Mouse (Mus musculus): ENCODE results near the gene Tac4. TPM values are rescaled to one million over a fixed set of nuclear protein-coding genes. Genes with fewer than 3 reads are reported as not detected.

Gene Tac4
- total and polyA plus RNA-seq, 2 experiments from 2014 or later: not detected

DNA sequence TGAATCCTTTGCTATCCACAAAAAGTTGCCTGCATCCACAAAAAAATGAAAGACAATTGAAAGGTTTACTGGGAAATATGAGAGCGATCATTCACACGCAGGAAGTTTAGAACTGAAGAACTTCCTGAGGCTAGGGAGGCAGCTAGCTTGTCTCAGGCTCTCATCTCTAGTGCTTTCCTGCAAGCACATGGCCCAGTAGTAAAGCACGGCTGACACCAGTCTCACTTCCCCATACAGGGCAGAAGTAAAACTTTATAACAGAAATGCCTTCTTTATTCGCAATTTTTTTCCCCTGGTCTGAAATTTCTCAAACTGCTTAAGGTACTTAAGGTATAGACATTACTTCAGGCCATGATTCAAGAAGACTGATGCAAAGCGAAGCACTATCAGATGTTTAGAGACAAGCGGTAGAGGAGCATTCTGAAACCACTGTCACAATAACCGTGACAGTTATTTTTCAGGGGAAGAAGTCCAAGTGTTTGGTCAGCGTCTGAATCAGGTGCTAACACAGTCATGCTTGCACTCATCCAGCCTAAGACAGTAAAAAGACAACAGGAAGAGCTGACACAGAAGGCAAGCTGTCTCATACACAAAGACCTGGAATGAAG is 31.8 kb downstream of the Tac4 start:
- no peaks in the 10 kb centered on the region for H3K9me3 ChIP-seq (ENCODE audit: low read length)
- H3K27me3 ChIP-seq (ENCODE audit: insufficient read depth, low read length): no peaks in the 10 kb centered on the region
- H3K36me3 ChIP-seq (ENCODE audit: insufficient read depth, low read length): peaks cover 38% of the 10 kb centered on the region; the same call in 1 of the 2 replicates
- H3K4me1 ChIP-seq (ENCODE audit: insufficient read depth, low read length): no peaks in the 10 kb centered on the region
- TF ChIP-seq CTCF (IDR thresholded peaks at IDR 0.05; ENCODE audit: low read depth): no peak
- no peak overlapping the region for H3K4me2 ChIP-seq (ENCODE audit: low read depth, low read length)
- H3K9ac ChIP-seq (replicated peaks; ENCODE audit: low read length): no peak overlapping the region
- no peak for ATAC-seq
- no peak for DNase-seq (ENCODE audit: low spot score)
- H3K27ac ChIP-seq: no peak overlapping the region
- no peak overlapping the region for H3K4me3 ChIP-seq (ENCODE audit: low read length)
- WGBS: 93% methylated on average over 8 of the region's 8 CpGs

DNA sequence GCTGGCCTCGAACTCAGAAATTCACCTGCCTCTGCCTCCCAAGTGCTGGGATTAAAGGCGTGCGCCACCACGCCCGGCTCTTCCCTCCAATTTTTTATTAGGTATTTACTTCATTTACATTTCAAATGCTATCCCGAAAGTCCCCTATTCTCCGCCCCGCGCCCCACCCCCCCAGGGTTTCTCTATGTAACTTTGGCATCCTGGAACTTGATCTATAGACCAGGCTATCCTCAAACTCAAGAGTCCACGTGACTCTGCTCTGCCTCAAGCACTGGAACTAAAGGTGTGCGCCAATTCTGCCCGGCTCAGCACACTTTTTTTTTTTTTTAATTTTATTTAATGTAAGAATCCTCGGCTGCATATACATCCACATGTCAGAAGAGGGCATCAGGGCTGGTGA is 34.4 kb downstream of the Tac4 start:
- Histone ChIP-seq H3K9ac (replicated peaks; ENCODE audit: low read length) (no peak overlapping the region), H3K27me3 (ENCODE audit: insufficient read depth, low read length) (no peaks in the 10 kb centered on the region), H3K9me3 (ENCODE audit: low read length) (no peaks in the 10 kb centered on the region), H3K27ac (no peak overlapping the region), H3K4me1 (ENCODE audit: insufficient read depth, low read length) (no peaks in the 10 kb centered on the region), H3K4me3 (ENCODE audit: low read length) (no peak overlapping the region), H3K4me2 (ENCODE audit: low read depth, low read length) (no peak overlapping the region), H3K36me3 (ENCODE audit: insufficient read depth, low read length) (peaks cover 40% of the 10 kb centered on the region)
- WGBS: 93% methylated on average over 13 of the region's 13 CpGs
- ATAC-seq (no peak), DNase-seq (ENCODE audit: low spot score) (no peak)
- no peak for TF ChIP-seq CTCF (IDR thresholded peaks at IDR 0.05; ENCODE audit: low read depth)

DNA sequence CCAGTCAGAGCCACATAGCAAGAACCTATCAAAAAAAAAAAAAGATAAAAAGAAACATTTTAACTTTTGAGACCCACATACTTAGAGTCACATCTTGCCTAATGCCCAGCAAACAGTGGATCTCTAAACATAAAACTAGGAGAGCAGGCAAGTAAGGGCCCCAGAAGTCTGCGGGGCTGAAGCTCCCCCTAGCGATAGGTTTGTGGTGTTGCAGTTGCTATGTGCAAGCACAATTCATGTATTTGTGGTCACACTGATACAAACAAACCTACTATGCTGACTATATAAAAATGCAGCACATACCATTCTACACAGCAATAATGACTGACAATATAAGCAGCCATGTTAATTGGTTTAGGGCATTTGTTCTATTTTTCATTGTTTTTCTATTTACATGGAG is 36.8 kb downstream of the Tac4 start:
- no peak overlapping the region for H3K4me3 ChIP-seq (ENCODE audit: low read length)
- no peak overlapping the region for H3K27ac ChIP-seq
- TF ChIP-seq CTCF (IDR thresholded peaks at IDR 0.05; ENCODE audit: low read depth): peak; percentile 88
- no peak overlapping the region for H3K4me2 ChIP-seq (ENCODE audit: low read depth, low read length)
- 25% methylated on average over 2 of the region's 2 CpGs for WGBS
- H3K9ac ChIP-seq (replicated peaks; ENCODE audit: low read length): no peak overlapping the region
- H3K27me3 ChIP-seq (ENCODE audit: insufficient read depth, low read length): no peaks in the 10 kb centered on the region
- DNase-seq (ENCODE audit: low spot score) (peak; percentile 58), ATAC-seq (no peak)
- peaks cover 39% of the 10 kb centered on the region for H3K36me3 ChIP-seq (ENCODE audit: insufficient read depth, low read length)
- H3K9me3 ChIP-seq (ENCODE audit: low read length): no peaks in the 10 kb centered on the region
- H3K4me1 ChIP-seq (ENCODE audit: insufficient read depth, low read length): no peaks in the 10 kb centered on the region

DNA sequence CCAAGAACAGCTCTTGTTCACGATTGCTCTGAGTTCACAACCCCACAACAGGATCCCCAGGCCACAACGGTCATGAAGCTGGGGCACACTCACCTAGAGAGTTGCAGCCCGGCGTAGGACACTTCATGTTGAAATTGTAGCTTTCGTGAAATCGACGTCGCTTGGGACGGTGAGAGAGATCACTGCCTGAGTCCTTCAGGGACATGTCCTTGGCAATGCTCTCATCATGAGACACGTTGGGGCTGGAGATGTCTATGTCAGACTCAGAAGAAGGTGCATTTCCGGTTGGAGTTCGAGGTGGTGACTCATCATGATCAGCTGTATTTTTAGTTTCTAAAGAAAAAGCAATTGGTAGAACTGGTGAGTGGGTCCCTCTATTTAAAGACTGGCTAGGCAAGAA is 38.6 kb downstream of the Tac4 start:
- no peak overlapping the region for H3K4me2 ChIP-seq (ENCODE audit: low read depth, low read length)
- H3K4me3 ChIP-seq (ENCODE audit: low read length): no peak overlapping the region
- DNase-seq (ENCODE audit: low spot score) (no peak), ATAC-seq (no peak)
- TF ChIP-seq CTCF (IDR thresholded peaks at IDR 0.05; ENCODE audit: low read depth): no peak
- no peaks in the 10 kb centered on the region for H3K4me1 ChIP-seq (ENCODE audit: insufficient read depth, low read length)
- H3K9ac ChIP-seq (replicated peaks; ENCODE audit: low read length): no peak overlapping the region
- H3K36me3 ChIP-seq (ENCODE audit: insufficient read depth, low read length): peaks cover 28% of the 10 kb centered on the region
- no peaks in the 10 kb centered on the region for H3K9me3 ChIP-seq (ENCODE audit: low read length)
- WGBS: 92% methylated on average over 12 of the region's 12 CpGs
- H3K27me3 ChIP-seq (ENCODE audit: insufficient read depth, low read length): no peaks in the 10 kb centered on the region
- H3K27ac ChIP-seq: no peak overlapping the region

DNA sequence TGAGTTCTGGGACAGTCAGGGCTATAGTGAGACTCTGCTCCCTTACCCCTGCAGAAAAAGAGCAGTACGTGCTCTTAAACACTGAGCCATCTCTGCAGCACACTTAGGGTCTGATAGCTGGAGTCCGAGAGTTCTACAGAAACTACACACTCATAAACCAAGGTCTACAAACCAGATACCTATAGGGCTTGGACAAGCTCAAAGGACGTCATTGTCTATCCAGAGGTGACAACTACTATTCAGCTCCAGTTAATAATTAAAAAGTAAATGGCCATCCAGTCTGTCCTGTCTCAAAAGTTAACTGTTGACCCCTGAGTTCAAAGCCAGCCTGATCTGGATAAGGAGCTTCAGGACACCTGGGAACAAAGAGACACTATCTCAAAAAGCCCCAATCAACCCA is 40.4 kb downstream of the Tac4 start:
- ATAC-seq (no peak), DNase-seq (ENCODE audit: low spot score) (no peak)
- Histone ChIP-seq H3K4me3 (ENCODE audit: low read length) (no peak overlapping the region), H3K9me3 (ENCODE audit: low read length) (no peaks in the 10 kb centered on the region), H3K4me2 (ENCODE audit: low read depth, low read length) (no peak overlapping the region), H3K9ac (replicated peaks; ENCODE audit: low read length) (no peak overlapping the region), H3K27ac (no peak overlapping the region), H3K27me3 (ENCODE audit: insufficient read depth, low read length) (no peaks in the 10 kb centered on the region), H3K36me3 (ENCODE audit: insufficient read depth, low read length) (peaks cover 28% of the 10 kb centered on the region), H3K4me1 (ENCODE audit: insufficient read depth, low read length) (no peaks in the 10 kb centered on the region)
- 89% methylated on average over 3 of the region's 3 CpGs for WGBS
- TF ChIP-seq CTCF (IDR thresholded peaks at IDR 0.05; ENCODE audit: low read depth): no peak

DNA sequence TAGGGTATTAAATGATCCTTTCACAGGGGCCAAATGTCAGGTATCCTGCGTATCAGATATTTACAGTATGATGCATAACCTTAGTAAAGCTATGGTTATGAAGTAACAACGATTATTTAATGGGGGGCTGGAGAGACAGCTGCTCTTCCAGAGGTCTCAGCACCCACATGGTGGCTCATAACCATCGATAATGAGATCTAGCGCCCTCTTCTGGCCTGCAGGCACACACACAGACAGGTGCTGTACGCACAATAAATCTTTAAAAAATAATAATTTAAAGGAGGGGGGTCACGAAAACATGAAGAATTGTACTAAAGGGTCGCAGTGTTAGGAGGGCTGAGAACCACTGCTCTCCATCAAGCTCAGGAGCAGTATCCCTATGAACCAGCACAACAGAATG is 44.3 kb downstream of the Tac4 start:
- H3K4me1 ChIP-seq (ENCODE audit: insufficient read depth, low read length): no peaks in the 10 kb centered on the region
- no peak overlapping the region for H3K4me2 ChIP-seq (ENCODE audit: low read depth, low read length)
- H3K9me3 ChIP-seq (ENCODE audit: low read length): no peaks in the 10 kb centered on the region
- peaks cover 13% of the 10 kb centered on the region; the same call in 1 of the 2 replicates for H3K36me3 ChIP-seq (ENCODE audit: insufficient read depth, low read length)
- no peaks in the 10 kb centered on the region for H3K27me3 ChIP-seq (ENCODE audit: insufficient read depth, low read length)
- H3K9ac ChIP-seq (replicated peaks; ENCODE audit: low read length): no peak overlapping the region
- no peak overlapping the region for H3K4me3 ChIP-seq (ENCODE audit: low read length)
- WGBS: 94% methylated on average over 7 of the region's 7 CpGs
- ATAC-seq (no peak), DNase-seq (ENCODE audit: low spot score) (no peak)
- peak; percentile 28; the same call in 1 of the 2 replicates for TF ChIP-seq CTCF (IDR thresholded peaks at IDR 0.05; ENCODE audit: low read depth)
- H3K27ac ChIP-seq: no peak overlapping the region

DNA sequence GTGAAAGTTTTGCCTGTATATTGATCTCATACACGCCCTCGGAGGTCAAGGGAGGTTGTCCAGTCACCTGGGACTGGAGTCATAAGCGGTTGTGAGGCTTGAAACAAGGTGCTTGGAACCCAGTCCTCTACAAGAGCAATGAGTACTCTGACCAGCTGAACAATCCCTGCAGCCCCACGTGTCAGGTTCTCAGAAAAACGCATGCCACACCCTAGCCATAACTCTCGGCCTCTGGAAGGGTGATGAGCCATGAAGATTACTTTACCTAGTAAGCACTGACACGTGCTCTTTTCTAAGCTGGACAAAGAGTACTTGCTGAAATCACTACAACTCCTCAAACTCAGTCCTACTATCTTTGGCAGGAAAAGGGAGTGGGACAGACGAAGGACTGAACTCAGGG is 46.2 kb downstream of the Tac4 start:
- no peak overlapping the region for H3K27ac ChIP-seq
- 83% methylated on average over 8 of the region's 8 CpGs for WGBS
- no peak for ATAC-seq

More for the DNA sequence above, 46.2 kb downstream of the Tac4 start:
- Histone ChIP-seq H3K4me1 (ENCODE audit: insufficient read depth, low read length) (peaks cover 4% of the 10 kb centered on the region; the same call in 1 of the 2 replicates), H3K9ac (replicated peaks; ENCODE audit: low read length) (no peak overlapping the region), H3K9me3 (ENCODE audit: low read length) (no peaks in the 10 kb centered on the region), H3K27me3 (ENCODE audit: insufficient read depth, low read length) (no peaks in the 10 kb centered on the region), H3K4me3 (ENCODE audit: low read length) (no peak overlapping the region), H3K36me3 (ENCODE audit: insufficient read depth, low read length) (no peaks in the 10 kb centered on the region; the same call in 1 of the 2 replicates), H3K4me2 (ENCODE audit: low read depth, low read length) (no peak overlapping the region)
- no peak for DNase-seq (ENCODE audit: low spot score)
- no peak for TF ChIP-seq CTCF (IDR thresholded peaks at IDR 0.05; ENCODE audit: low read depth)

All from hindbrain, postnatal 0 days (tissue).